ENCODE assay signal across 8 mouse cellular contexts in genomic region chr7:4876753-4877221, GRCm38 (mm10). TPM values are rescaled to one million over a fixed set of nuclear protein-coding genes. Genes with fewer than 3 reads are reported as not detected.
DNase-seq lines count a peak whose midpoint lies in the region; ATAC-seq and TF ChIP-seq lines count a peak whose summit lies in the region.

Gene Isoc2a (plus strand): TSS chr7:4877153.

- WGBS in heart, embryonic 12.5 days, result 0% methylated on average over 22 of the region's 22 CpGs
- WGBS in kidney, postnatal 0 days, result under 1% methylated on average over 22 of the region's 22 CpGs
- WGBS in liver, embryonic 11.5 days, result under 1% methylated on average over 22 of the region's 22 CpGs
- under 1% methylated on average over 22 of the region's 22 CpGs for WGBS in stomach, embryonic 14.5 days

- no peaks in the 10 kb centered on the region for H3K36me3 ChIP-seq in heart, embryonic 12.5 days
- H3K36me3 ChIP-seq in kidney, postnatal 0 days (ENCODE audit: insufficient read depth, low read length), result no peaks in the 10 kb centered on the region
- no peaks in the 10 kb centered on the region for H3K36me3 ChIP-seq in liver, embryonic 11.5 days (ENCODE audit: control insufficient read depth, insufficient read depth, low read length)
- H3K36me3 ChIP-seq in stomach, embryonic 14.5 days (ENCODE audit: control insufficient read depth, insufficient read depth, low read length), result no peaks in the 10 kb centered on the region

- peak within 1 kb of the TSS; percentile 62 for H3K4me3 ChIP-seq in heart, embryonic 12.5 days
- H3K4me3 ChIP-seq in kidney, postnatal 0 days (replicated peaks; ENCODE audit: low read depth, low read length), result peak within 1 kb of the TSS; percentile 48
- peak within 1 kb of the TSS; percentile 62 for H3K4me3 ChIP-seq in liver, embryonic 11.5 days (ENCODE audit: low read depth, low read length)
- H3K4me3 ChIP-seq in stomach, embryonic 14.5 days (ENCODE audit: low read depth, low read length), result peak within 1 kb of the TSS; percentile 51

- TF ChIP-seq CTCF in kidney, postnatal 0 days (IDR thresholded peaks at IDR 0.05; ENCODE audit: low read depth), result no peak

- peak within 1 kb of the TSS; percentile 76 for H3K9ac ChIP-seq in heart, embryonic 12.5 days
- peak within 1 kb of the TSS; percentile 39 for H3K9ac ChIP-seq in kidney, postnatal 0 days (ENCODE audit: low read depth, low read length)
- H3K9ac ChIP-seq in liver, embryonic 11.5 days (ENCODE audit: low read depth, low read length), result peak within 1 kb of the TSS; percentile 71
- H3K9ac ChIP-seq in stomach, embryonic 14.5 days (replicated peaks; ENCODE audit: low read depth, low read length), result peak within 1 kb of the TSS; percentile 42

- H3K27me3 ChIP-seq in heart, embryonic 12.5 days (replicated peaks), result no peaks in the 10 kb centered on the region
- H3K27me3 ChIP-seq in kidney, postnatal 0 days (ENCODE audit: insufficient read depth, low read length), result no peaks in the 10 kb centered on the region
- no peaks in the 10 kb centered on the region for H3K27me3 ChIP-seq in liver, embryonic 11.5 days (replicated peaks; ENCODE audit: control insufficient read depth, insufficient read depth, low read length)
- H3K27me3 ChIP-seq in stomach, embryonic 14.5 days (ENCODE audit: control insufficient read depth, insufficient read depth, low read length), result no peaks in the 10 kb centered on the region

- no peak within 1 kb of the TSS for H3K27ac ChIP-seq in heart, embryonic 12.5 days (ENCODE audit: poor library complexity, severe bottlenecking)
- H3K27ac ChIP-seq in kidney, postnatal 0 days, result 0 out of 2 replicates have a peak within 1 kb of the TSS, but pooled peaks have one; percentile 25
- H3K27ac ChIP-seq in liver, embryonic 11.5 days (ENCODE audit: low read depth, low read length), result peak within 1 kb of the TSS; percentile 65
- peak within 1 kb of the TSS; percentile 2; the same call in 1 of the 2 replicates for H3K27ac ChIP-seq in stomach, embryonic 14.5 days (ENCODE audit: low read length)

- H3K4me1 ChIP-seq in heart, embryonic 12.5 days (replicated peaks), result peaks cover 13% of the 10 kb centered on the region
- H3K4me1 ChIP-seq in kidney, postnatal 0 days (replicated peaks; ENCODE audit: insufficient read depth, low read length), result peaks cover 7% of the 10 kb centered on the region; the same call in 1 of the 2 replicates
- peaks cover 14% of the 10 kb centered on the region for H3K4me1 ChIP-seq in liver, embryonic 11.5 days (replicated peaks; ENCODE audit: control insufficient read depth, insufficient read depth, low read length)
- H3K4me1 ChIP-seq in stomach, embryonic 14.5 days (ENCODE audit: control insufficient read depth, insufficient read depth, low read length), result peaks cover 6% of the 10 kb centered on the region; the same call in 1 of the 2 replicates

- peak within 1 kb of the TSS; percentile 90 for H3K4me2 ChIP-seq in heart, embryonic 12.5 days
- H3K4me2 ChIP-seq in kidney, postnatal 0 days (ENCODE audit: low read length), result peak within 1 kb of the TSS; percentile 78
- peak within 1 kb of the TSS; percentile 94 for H3K4me2 ChIP-seq in liver, embryonic 11.5 days
- peak within 1 kb of the TSS; percentile 90 for H3K4me2 ChIP-seq in stomach, embryonic 14.5 days (replicated peaks; ENCODE audit: low read depth, low read length)

- ATAC-seq in erythroid progenitor cell, adult 5-6 weeks (replicated peaks; ENCODE audit: low FRiP score, poor library complexity, severe bottlenecking), result peak; percentile 99
- ATAC-seq in heart, embryonic 12.5 days (ENCODE audit: insufficient number of reproducible peaks, low FRiP score), result peak; percentile 100
- ATAC-seq in kidney, postnatal 0 days (replicated peaks; ENCODE audit: low FRiP score, low read depth), result peak; percentile 100
- peak; percentile 99 for ATAC-seq in liver, embryonic 11.5 days (replicated peaks; ENCODE audit: low FRiP score)
- peak; percentile 100 for ATAC-seq in stomach, embryonic 14.5 days (ENCODE audit: insufficient number of reproducible peaks, insufficient read depth, low FRiP score, low read depth)

- 0 out of 2 replicates have a peak, but pooled peaks cover 4% of the 10 kb centered on the region for H3K9me3 ChIP-seq in heart, embryonic 12.5 days (replicated peaks)
- no peaks in the 10 kb centered on the region for H3K9me3 ChIP-seq in kidney, postnatal 0 days (replicated peaks; ENCODE audit: low read length)
- H3K9me3 ChIP-seq in liver, embryonic 11.5 days (ENCODE audit: control insufficient read depth, low read length), result peaks cover under 1% of the 10 kb centered on the region; the same call in 1 of the 2 replicates
- H3K9me3 ChIP-seq in stomach, embryonic 14.5 days (ENCODE audit: control insufficient read depth, low read depth, low read length), result no peaks in the 10 kb centered on the region

- DNase-seq in CD4-positive helper T cell, adult 2 months (ENCODE audit: low read depth, low spot score), result peak; percentile 95
- DNase-seq in brain, embryonic 18.5 days (ENCODE audit: low read depth, low spot score), result peak; percentile 88
- peak; percentile 98 for DNase-seq in kidney, postnatal 0 days (ENCODE audit: low spot score)
- peak; percentile 91 for DNase-seq in liver, embryonic 11.5 days (ENCODE audit: low spot score)
- DNase-seq in naive thymus-derived CD4-positive, alpha-beta T cell, adult 2 months (ENCODE audit: low read depth), result peak; percentile 95

RNA-seq across cellular contexts. Expression of gene Isoc2a, which starts in this region (rescaled TPM):
- 2.2 TPM in 1 of 2 replicates, not detected in the other for total RNA-seq in erythroid progenitor cell, adult 5-6 weeks (2015; ENCODE audit: low replicate concordance)
- 0.26 and 1.8 TPM in 2 replicates for total RNA-seq in erythroid progenitor cell, adult 5-6 weeks (2017; ENCODE audit: low replicate concordance)
- 0.74 and 1.0 TPM in 2 replicates for polyA plus RNA-seq in heart, embryonic 12.5 days (2016; fragmentation: Nextera tagmentation; extraction: Ambion mirVana)
- polyA plus RNA-seq in kidney, postnatal 0 days (2015; fragmentation: Nextera tagmentation; extraction: Ambion mirVana), result 0.72 and 0.77 TPM in 2 replicates
- 1.3 and 1.4 TPM in 2 replicates for polyA plus RNA-seq in liver, embryonic 11.5 days (2014; fragmentation: Nextera tagmentation; extraction: Ambion mirVana)
- polyA plus RNA-seq in stomach, embryonic 14.5 days (2014; fragmentation: Nextera tagmentation; extraction: Ambion mirVana), result 0.94 and 0.98 TPM in 2 replicates

Comparison
In these comparisons a context has a peak if more than half of its experiments do, and no peak if none do; other contexts are left out.
1. Peak in DNase-seq, ATAC-seq, H3K4me3 ChIP-seq, H3K27ac ChIP-seq, H3K9ac ChIP-seq and H3K4me2 ChIP-seq in kidney, postnatal 0 days; RNA of the gene not detected or under 1 TPM.
2. Peak in ATAC-seq, H3K4me3 ChIP-seq, H3K27ac ChIP-seq, H3K9ac ChIP-seq and H3K4me2 ChIP-seq in stomach, embryonic 14.5 days; RNA of the gene not detected or under 1 TPM.